Mouse (Mus musculus): ENCODE results near the gene Zfp988.
"Not testable (repeated sequence)": the region's sequence is repeated elsewhere in the genome, so short reads cannot be mapped to it uniquely, and the experiment has no call there.

The Zfp988 gene

DNA sequence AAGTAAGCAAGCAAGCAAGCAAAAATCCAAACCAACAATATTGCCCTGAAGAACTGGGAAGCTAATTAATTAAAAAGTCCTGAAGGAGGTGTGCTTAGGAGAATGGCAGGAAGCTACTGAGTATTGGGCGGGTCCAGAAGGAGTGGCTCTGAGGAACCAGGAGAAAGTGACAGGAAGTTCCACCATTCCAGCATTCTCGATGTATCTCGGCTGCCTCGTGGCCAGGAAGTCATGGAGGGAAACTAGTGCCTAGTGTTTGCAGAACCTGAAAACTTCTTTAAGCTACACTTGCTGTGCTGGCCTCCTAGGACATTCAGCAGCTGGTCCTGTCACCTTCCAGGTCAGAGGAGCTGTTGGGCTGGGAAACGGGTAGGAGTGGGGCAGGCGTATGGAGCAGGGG, at the start of gene Zfp988:
TSS of gene Zfp988 (plus strand) at position 239 of the 400 bp plus-strand sequence.
- not testable (repeated sequence) for DNase-seq

DNA sequence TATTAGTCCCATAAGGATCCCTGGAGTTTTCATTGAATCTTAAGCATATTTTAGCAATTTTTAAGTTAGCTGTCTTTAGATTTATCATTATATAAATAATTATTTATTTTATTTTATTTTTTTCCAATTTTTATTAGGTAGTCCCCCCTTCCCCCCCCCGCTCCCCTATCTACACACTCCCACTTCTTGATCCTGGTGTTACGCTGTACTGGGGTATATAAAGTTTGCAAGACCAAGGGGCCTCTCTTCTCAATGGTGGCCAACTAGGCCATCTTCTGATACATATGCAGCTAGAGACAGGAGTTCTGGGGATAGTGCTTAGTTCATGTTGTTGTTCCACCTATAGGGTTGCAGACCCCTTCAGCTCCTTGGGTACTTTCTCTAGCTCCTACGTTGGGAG, 42.8 kb upstream of the Zfp988 start:
- DNase-seq: peak; percentile 61

DNA sequence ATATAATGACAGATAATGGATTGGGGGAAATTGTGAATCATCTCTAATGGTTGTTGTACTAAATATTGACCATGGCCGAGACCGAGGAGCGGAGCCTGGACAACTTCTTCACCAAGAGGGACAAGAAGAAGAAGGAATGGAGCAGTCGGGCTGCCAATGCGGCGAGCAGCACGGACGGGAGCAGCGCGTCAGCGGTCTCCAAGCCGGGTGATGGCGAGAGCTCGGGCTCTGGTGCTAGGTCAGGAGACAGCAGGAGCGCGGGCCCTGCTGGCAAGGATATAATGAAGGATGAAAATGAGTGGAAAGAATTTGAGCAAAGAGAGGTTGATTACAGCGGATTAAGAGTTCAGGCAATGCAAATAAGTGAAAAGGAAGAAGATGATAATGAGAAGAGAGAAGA, 38.2 kb upstream of the Zfp988 start:
- not testable (repeated sequence) for DNase-seq

DNA sequence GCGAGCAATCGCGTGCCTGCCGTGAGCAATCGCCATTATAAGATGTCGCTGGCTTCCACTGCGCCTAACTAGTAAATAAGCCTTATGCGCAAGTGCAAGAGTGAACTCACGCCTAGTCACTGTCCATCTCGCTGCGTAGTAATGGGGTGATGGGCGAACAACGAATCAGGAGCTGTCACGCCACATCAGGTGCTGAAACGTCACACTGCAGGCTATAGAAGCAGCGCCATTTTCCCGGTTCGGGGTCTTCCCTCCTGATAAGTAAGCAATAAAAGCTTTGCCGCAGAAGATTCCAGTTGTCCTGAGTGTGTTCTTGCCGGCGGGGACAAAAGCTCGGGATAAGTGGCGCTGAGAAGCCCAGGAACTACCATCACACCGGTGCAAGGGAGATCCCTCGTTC, 36.7 kb upstream of the Zfp988 start:
- DNase-seq: peak; percentile 92

DNA sequence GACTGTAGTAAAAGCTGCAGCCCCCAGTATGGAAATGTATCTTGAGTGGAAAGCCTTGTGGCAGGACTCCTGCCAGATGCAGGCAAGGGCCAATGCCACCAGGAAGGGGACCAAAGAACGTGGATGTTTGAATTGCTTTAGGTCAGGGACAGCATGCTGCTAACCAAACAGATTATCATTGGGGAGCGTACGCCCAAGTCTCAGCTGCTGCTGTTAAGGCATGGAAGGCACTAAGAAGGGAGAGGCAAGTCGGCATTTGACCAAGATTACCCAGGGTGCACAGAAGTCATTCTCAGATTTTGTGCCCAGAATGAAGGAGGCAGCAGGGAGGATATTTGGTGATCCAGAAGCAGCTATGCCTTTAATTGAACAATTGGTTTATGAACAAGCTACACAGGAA, 35.4 kb upstream of the Zfp988 start:
- DNase-seq: not testable (repeated sequence)

DNA sequence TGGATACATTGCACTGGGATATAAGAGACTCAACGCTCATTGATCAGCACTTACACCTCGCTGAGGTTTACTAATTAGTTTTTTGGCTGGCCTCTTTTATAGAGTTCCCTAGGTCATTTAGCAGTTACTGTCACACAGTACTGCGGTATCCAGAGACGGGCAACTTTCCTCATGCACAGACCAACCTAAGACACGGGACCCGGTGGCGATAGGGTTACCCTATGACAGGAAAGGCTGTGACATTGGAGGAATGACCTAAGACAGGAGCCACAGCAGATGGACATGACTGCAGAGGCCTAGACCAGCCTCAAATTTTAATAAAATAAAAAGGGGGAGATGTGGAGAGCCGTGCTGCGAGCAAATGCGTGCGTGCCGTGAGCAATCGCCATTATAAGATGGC, 33.9 kb upstream of the Zfp988 start:
- peak; percentile 91 for DNase-seq

DNA sequence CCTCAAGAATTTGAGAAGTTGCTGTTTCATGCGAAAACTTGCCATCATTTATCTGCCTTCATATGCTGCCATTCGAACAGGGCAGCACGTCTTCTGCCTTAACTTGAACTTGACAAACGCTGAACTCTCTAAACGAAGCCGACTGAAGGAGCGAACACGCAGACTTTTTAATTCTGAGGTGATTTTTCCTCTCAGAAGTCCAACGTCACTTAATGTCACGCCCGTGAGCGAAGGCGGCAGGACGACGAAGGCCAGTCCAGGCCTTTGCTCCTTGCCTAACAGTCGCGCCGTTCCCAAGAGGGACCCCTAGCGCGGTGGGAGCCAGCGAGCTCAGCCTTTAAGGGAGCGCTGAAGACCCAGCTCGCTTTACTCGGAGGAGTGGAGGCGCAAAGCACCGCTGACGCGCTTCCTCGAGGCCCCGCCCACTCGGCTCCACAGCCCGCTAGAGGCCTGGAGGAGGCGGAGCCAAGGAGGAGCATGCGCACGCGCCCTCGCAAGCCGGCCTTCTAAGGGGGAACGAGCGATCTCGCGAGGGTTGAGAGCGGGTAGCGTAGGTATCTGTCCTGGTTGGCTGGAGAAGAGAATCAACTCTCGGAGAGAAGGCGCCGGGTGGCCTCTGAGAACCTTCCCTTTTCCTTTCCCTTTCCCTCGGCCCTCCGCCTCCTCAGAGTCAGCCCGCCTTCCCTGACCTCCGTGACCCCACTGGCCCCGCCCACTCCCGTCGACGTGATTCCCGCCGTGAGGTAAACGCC, 30.3 kb upstream of the Zfp988 start:
- peak; percentile 91 for DNase-seq

DNA sequence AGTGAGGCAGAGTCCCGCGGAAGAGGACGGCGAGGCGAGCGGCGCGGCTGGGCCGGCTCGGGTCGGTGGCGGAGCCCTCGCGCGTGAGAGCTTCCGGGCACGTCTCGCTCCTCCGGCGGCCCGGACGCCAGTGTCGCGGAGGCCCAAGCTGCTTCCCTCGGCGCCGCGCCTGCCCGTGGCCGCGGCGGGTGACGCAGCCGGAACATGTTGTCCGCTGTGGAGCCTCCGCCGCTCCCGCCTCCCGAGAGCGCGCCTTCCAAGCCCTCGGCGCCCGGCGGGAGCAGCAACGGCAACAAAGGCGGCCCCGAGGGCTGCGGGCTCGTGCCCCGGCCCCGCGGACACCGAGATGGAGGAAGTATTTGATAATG, 29.7 kb upstream of the Zfp988 start:
- DNase-seq: peak; percentile 78

DNA sequence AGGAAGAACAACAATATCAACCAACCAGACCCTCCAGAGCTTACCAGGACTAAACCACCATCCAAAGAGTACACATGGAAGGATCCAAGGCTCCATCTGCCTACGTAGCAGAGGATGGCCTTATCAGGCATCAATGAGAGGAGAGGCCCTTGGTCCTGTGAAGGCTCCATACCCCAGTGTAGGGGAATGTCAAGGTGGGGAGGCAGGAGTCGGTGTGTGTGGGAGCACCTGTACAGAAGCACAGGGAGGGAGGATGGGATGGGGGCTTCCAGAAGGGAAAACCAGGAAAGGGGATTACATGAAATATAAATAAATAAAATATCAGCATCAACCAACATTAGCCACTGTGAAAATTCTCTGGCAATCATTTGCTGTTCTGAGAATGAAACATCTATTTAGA, 25.1 kb upstream of the Zfp988 start:
- DNase-seq: peak; percentile 95

DNA sequence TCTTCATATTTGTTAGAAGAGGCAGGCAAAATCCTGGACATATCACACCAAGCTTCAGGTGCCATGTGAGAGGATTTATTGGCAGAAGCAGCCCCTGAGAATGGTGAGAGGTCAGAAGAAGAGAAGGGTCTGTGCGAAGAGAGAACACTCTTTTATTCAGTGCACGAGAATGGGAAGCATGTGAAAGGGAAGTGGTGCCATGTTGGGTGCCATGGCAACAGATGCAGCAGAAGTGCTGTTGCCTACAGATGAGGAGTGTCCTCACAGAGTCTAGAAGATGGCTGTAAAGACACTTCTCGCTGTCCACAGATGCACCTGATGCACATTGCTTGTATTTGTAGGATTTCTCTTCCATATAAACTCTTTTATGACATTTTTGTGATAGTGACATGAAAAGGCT, 6.9 kb upstream of the Zfp988 start:
- peak; percentile 79 for DNase-seq

DNA sequence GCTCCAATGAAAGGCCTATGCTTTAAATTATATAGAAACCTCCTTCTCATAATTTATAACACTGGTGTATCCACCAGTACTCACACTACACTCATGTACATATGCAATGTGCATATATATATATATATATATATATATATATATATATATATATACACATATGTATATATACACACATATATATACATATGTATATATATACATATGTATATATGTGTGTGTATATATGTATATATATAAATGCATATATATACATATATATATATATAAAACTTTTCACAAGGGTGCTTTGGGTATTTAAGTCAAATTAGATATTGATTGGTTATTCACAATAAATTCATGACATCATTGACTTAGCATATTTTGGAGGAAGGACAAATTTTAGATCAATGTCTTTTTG, 3.1 kb upstream of the Zfp988 start:
- DNase-seq: not testable (repeated sequence)

DNA sequence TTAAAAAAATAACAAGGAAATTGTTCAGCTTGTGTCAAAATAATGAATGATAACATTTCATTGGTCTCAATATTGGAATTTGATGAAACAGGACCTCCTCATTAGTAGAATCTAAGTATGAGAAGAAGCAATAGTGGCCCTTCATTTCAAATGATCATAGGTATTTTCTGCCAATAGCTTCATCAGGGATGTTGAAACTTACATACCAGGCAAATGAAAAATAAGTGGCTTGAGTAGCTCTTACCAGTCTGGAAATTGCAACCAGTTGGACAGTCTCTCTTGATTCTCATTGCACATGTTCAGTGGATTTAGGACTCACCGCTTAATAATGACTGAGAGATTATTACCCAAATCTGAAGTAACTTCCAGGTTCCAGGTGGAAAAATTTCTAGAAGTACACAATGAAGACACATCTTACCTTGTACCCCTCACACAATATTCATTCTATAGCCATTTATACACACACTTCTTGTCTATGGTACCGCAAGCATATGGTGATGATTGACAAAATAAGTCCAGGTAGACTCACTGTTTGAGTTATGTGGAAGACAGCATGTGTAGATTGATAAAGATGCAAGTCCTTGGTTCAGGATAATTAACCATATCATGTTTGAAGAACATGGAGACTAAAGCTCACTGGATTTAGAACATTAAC, 29.7 kb downstream of the Zfp988 start:
- peak; percentile 55 for DNase-seq

DNA sequence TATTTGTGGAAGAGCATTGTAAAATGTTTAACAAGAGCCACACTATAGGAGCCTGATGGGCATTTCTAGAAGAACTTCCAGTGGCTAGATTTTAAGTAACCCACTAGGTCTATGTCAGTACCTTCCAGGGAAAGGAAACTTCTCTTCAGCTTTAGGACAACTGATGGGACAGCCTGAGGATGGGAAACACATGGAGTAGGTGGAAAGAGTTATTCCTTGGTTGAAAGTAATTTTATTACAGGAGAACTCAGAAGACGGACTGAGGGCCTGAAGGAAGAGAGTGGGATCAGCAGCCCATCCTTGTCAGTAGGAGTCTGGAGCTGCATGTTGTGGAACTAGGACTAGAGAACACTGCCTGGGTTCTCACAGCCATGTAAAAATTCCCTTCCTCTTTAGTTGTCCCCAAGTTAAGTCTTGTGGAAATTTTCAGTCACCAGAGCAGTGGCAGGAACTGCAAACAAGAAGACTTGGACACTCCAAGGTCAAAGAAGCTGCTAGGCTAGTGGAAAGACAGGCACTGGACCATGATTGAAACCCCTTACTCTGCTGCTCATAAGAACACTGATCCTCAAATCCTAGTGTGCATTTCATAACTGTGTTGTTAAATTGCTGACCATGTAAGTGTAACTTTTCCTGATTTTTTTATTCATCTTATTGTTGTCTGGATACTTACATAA, 30.4 kb downstream of the Zfp988 start:
- DNase-seq: peak; percentile 93

DNA sequence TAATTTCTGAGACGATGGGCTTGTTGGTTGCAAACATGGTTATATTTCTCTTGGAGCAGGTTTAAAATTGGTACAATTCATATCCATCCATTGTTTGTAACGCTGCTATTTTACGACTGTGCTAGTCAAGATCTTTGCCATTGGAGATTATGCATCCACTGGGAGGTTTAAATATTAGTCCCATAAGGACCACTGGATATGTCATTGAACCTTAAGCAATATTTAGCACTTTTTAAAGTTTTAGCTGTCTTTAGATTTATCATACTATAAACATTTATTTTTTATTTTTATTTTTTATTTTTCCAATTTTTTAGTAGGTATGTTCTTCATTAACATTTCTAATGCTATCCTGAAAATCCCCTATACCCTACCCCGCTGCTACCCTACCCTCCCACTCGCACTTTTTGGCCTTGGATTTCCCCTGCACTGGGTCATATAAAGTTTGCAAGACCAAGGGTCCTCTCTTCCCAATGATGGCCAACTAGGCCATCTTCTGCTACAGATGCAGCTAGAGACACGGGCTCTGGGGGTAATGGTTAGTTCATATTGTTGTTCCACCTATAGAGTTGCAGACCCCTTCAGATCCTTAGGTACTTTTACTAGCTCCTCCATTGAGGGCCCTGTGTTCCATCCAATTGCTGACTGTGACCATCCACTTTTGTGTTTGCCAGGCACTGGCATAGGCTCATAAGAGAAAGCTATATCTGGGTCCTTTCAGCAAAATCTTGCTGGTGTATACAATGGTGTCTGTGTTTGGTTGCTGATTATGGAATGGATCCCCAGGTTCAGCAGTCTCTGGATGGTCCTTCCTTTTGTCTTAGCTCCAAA, 31.1 kb downstream of the Zfp988 start:
- peak; percentile 96 for DNase-seq

DNA sequence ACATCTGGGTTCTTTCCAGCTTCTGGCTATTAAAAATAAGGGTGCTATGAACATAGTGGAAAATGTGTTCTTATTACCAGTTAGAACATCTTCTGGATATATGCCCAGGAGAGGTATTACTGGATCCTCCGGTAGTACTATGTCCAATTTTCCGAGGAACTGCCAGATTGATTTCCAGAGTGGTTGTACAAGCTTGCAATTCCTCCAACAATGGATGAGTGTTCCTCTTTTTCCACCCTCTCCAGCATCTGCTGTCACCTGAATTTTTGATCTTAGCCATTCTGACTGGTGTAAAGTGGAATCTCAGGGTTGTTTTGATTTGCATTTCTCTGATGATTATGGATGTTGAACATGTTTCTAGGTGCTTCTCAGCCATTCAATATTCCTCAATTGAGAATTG, 32.0 kb downstream of the Zfp988 start:
- peak; percentile 85 for DNase-seq

DNA sequence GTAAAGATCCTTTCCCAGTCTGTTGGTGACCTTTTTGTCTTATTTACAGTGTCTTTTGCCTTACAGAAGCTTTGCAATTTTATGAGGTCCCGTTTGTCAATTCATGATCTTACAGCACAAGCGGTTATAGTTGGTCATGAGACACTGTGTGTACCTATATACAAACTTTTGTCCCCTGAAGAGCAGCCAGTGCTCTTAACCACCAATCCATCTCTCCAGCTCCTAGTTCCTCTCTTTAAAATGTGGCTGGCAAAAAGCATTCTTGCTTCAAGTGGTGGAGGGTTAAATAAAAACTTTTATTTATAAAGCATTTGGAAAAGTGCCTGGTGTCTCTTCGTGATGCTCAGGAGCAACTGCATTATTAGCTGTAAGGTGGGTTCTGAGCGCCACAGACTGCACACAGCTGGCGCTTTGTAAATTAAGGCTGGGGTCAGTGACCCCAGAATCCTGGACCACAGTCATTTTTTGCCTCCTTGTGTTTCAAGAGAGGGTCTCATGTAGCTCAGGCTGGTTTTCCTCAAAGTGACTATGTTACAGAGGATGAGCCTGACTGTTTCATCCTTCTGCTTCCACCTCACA, 32.6 kb downstream of the Zfp988 start:
- DNase-seq: peak; percentile 92

DNA sequence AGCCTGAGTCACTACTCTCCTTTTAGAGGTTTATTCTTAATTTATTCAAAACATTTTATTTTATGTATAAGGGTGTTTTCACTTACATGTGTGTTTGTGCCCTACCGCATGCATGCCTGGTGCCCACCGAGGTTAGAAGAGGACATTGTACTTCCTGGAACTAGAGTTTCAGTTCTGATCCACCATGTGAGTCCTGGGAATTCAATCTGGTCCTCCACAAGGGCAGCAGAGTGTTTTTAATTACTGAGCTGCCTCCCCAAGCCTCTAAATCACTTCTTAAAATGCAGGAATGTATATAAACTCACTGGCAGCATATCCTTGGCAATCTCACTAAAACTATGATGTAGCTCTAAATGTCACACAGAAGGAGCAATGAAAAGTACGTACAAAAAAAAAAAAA, 33.2 kb downstream of the Zfp988 start:
- peak; percentile 89 for DNase-seq

DNA sequence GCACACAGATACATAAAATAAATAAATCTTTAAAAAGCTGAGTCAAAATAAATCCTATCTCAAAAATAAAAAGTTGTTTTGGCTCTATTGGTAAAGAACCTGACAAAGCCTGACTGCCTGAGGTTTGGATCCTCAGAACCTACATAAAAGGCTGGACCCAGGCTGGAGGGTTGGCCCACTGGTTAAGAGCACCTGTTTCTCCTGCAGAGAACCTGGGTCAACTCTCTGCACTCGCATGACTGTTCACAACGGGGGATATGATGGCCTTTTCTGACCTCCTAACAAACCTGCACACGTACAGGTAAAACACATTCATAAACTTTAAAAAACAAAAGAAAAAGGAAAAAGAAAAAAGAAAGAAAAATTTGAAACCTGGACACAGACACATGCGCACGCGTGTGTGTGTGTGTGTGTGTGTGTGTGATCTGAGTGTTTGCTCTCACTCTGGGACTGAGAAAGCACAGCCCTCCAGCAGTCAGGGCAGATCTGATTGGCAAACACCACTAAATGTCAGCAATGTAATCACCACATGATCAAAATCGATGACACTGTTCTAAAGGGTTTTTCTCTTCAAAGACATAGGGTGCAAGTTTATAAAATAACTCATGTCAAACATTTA, 34.2 kb downstream of the Zfp988 start:
- peak; percentile 95 for DNase-seq

DNA sequence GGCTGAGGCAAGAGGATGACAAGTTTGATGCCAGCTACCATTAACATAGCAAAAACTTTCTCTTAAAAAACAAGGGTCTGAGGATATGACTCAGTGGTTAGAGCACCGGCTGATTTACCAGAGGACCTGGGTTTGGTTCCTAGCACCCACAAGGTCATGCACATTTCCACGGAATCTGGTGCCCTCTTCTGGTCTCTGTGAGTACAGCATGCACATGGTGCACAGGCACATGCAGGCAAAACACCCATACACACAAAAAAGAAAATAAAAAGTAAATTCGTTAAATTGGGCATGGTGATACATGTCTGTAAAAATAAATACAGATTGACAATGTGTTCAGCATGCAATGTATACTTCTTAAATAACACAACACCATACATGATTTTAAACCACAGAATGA, 34.8 kb downstream of the Zfp988 start:
- DNase-seq: peak; percentile 92

DNA sequence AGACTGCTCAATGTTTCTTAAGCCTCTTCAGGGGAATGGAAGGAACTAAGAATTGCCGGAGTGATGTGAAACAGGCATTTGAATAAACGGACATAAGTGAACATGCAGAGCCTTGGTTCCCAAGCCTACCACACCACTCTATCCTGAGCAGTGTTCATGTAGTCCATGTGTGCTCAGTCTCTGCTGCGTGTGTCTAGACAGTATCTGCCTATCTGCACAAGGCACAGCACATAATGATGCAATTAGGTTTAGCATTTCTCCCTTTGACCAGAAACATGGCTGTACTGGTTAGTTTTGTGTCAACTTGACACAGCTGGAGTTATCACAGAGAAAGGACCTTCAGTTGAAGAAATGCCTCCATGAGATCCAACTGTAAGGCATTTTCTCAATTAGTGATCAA, 35.4 kb downstream of the Zfp988 start:
- DNase-seq: peak; percentile 93

DNA sequence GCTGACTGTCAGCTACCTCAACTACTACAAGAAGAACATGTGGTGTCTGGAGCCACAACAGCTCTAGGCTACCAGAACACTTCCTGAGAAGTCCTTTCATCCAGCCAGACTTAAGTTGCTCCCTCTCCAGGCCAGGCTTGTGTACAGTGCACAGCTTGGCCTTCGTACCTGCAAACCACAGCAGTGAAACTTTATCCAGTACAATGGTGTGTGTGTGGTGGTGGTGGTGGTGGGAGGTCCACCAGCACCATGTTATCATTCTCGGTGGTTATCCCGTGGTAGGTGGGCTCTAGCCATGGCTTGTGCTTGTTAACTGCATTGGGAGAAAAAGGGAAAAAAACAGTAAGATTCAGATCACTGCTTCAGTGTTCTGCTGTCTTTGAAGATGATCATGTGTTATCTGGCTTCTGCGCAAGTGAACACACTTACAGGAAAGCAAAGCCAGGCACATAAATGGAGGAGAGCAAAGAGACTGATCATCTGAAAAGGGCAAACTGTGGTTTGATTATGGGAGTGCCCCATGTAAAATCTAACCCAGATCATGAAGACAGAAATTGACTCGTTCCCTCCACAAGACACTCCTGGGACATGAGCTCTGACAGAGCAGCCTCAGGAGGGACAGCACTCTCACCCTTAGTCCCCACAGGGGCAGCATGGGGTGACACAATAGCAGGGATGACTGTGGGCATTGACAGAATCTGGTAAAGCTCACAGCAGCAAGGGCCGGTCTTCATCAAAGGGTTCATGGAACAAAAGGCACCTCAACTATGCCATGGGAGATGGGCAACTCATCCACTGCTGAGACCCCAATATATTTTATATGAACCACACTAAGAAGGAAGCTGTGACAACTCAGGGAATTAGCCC, 37.8 kb downstream of the Zfp988 start:
- peak; percentile 96 for DNase-seq
